Mouse (Mus musculus) neural tube, embryonic 14.5 days (tissue): Measurements from ENCODE around the gene Unkl. TPM values are rescaled to one million over a fixed set of nuclear protein-coding genes. Genes with fewer than 3 reads are reported as not detected.

Source experiments
- ATAC-seq: fragments of 200-750 bp; cut with Nextera tagmentation; 2 replicates; pipeline ENCODE4 v1.8.0; 2017; ENCODE audit warnings: low read depth, mild to moderate bottlenecking, moderate TSS enrichment, moderate library complexity
- H3K27ac ChIP-seq: fragments of 300-500 bp; sonication (generic); 2 replicates; pipeline ENCODE4 v1.5.1; 2014; ENCODE audit warnings: low read depth, mild to moderate bottlenecking, control low read depth, low read length, moderate library complexity, mixed read lengths
- H3K27me3 ChIP-seq: fragments of 300-500 bp; sonication (generic); 2 replicates; pipeline ENCODE4 v1.6.1; 2014; ENCODE audit warnings: low read length; ENCODE audit not compliant: control insufficient read depth, insufficient read depth
- H3K36me3 ChIP-seq: fragments of 300-500 bp; sonication (generic); 2 replicates; pipeline ENCODE4 v1.6.1; 2014; ENCODE audit warnings: low read length, mixed read lengths; ENCODE audit not compliant: control insufficient read depth, insufficient read depth
- H3K4me1 ChIP-seq: fragments of 300-500 bp; sonication (generic); 2 replicates; pipeline ENCODE4 v1.6.1; 2014; ENCODE audit warnings: low read length; ENCODE audit not compliant: control insufficient read depth, insufficient read depth
- H3K4me2 ChIP-seq: fragments of 300-500 bp; sonication (generic); 2 replicates; pipeline ENCODE4 v1.6.1; 2014; ENCODE audit warnings: mild to moderate bottlenecking, low read depth, low read length, control low read depth
- H3K4me3 ChIP-seq: fragments of 300-500 bp; sonication (generic); 2 replicates; pipeline ENCODE4 v1.5.1; 2014; ENCODE audit warnings: low read depth, low read length, control low read depth, mixed read lengths
- H3K9ac ChIP-seq: fragments of 300-500 bp; sonication (generic); replicated peaks from 2 replicates; pipeline ENCODE4 v1.6.1; 2014; ENCODE audit warnings: low read depth, mild to moderate bottlenecking, control low read depth, low read length, mixed read lengths
- H3K9me3 ChIP-seq: fragments of 300-500 bp; sonication (generic); 2 replicates; pipeline ENCODE4 v1.6.1; 2016; ENCODE audit warnings: low read length; ENCODE audit not compliant: control insufficient read depth
- WGBS: fragments of 180-500 bp; shearing (Covaris S2); extraction: QIAGEN DNeasy Blood & Tissue Kit; methylation state at CpG from one replicate; pipeline ENCODE4 v1.1.7; 2014; 5-methylcytosine and 5-hydroxymethylcytosine counted together
- polyA plus RNA-seq: library from polyadenylated mRNA; unstranded; fragments of >200 nt; fragmentation: Nextera tagmentation; extraction: Ambion mirVana; gene quantifications from 2 replicates; pipeline ENCODE4 v1.2.1, GENCODE M21; 2014

Gene Unkl
- polyA plus RNA-seq, 1 experiment from 2014 or later: 9.1 TPM

GRCm38 (mm10) chr17:25175411-25175810, 12.8 kb upstream of the Unkl start, which contains the start of gene Gm38655:
Gene Gm38655 (minus strand): TSS chr17:25175471.
- Histone ChIP-seq H3K4me2 (no peak within 1 kb of the TSS), H3K4me1 (no peaks in the 10 kb centered on the region), H3K36me3 (no peaks in the 10 kb centered on the region), H3K4me3 (no peak within 1 kb of the TSS), H3K27ac (no peak within 1 kb of the TSS), H3K9me3 (no peaks in the 10 kb centered on the region), H3K27me3 (no peaks in the 10 kb centered on the region), H3K9ac (no peak within 1 kb of the TSS)
- no peak for ATAC-seq
- 58% methylated on average over 9 of the region's 9 CpGs for WGBS

GRCm38 (mm10) chr17:25183232-25183631, 5.0 kb upstream of the Unkl start:
- Histone ChIP-seq H3K27me3 (no peaks in the 10 kb centered on the region), H3K9me3 (no peaks in the 10 kb centered on the region), H3K27ac (no peak overlapping the region), H3K4me3 (peak overlapping the region; percentile 66; the same call in 1 of the 2 replicates), H3K36me3 (no peaks in the 10 kb centered on the region), H3K4me1 (peaks cover 17% of the 10 kb centered on the region), H3K4me2 (peak overlapping the region; percentile 90; the same call in 1 of the 2 replicates), H3K9ac (no peak overlapping the region)
- ATAC-seq: no peak

- peaks cover 18% of the 10 kb centered on the region for H3K4me1 ChIP-seq
- H3K9me3 ChIP-seq: no peaks in the 10 kb centered on the region
- peak within 1 kb of the TSS; percentile 90 for H3K4me2 ChIP-seq
- peak within 1 kb of the TSS; percentile 78 for H3K9ac ChIP-seq
- peak within 1 kb of the TSS; percentile 98 for H3K27ac ChIP-seq
- H3K36me3 ChIP-seq: no peaks in the 10 kb centered on the region
- H3K4me3 ChIP-seq: peak within 1 kb of the TSS; percentile 66
- H3K27me3 ChIP-seq: no peaks in the 10 kb centered on the region
- WGBS: under 1% methylated on average over 50 of the region's 50 CpGs
- peak; percentile 87 for ATAC-seq
These were observed 4.0 kb upstream of the Unkl start, which contains the start of gene BC003965 for GRCm38 (mm10) chr17:25184129-25184691. Gene BC003965 (plus strand): TSS chr17:25184554.

- H3K9ac ChIP-seq: peak overlapping the region; percentile 78
- 9% methylated on average over 17 of the region's 17 CpGs for WGBS
These were observed 3.2 kb upstream of the Unkl start for GRCm38 (mm10) chr17:25184961-25185360.

GRCm38 (mm10) chr17:25187784-25188149, 430 bp upstream of the Unkl start:
- peak overlapping the region; percentile 83 for H3K4me2 ChIP-seq
- H3K4me3 ChIP-seq: peak overlapping the region; percentile 95
- H3K36me3 ChIP-seq: 0 out of 2 replicates have a peak, but pooled peaks cover 6% of the 10 kb centered on the region
- WGBS: 7% methylated on average over 11 of the region's 11 CpGs
- ATAC-seq: no peak
- no peaks in the 10 kb centered on the region for H3K9me3 ChIP-seq
- H3K4me1 ChIP-seq: peaks cover 28% of the 10 kb centered on the region
- peak overlapping the region; percentile 90 for H3K9ac ChIP-seq
- H3K27me3 ChIP-seq: no peaks in the 10 kb centered on the region
- H3K27ac ChIP-seq: peak overlapping the region; percentile 52; the same call in 1 of the 2 replicates

More at GRCm38 (mm10) chr17:25184961-25185360, 3.2 kb upstream of the Unkl start:
- peak overlapping the region; percentile 90 for H3K4me2 ChIP-seq
- H3K9me3 ChIP-seq: no peaks in the 10 kb centered on the region
- peaks cover 25% of the 10 kb centered on the region for H3K4me1 ChIP-seq
- H3K4me3 ChIP-seq: peak overlapping the region; percentile 66
- H3K36me3 ChIP-seq: no peaks in the 10 kb centered on the region
- 0 out of 2 replicates have a peak, but pooled peaks have one; percentile 16 for ATAC-seq
- no peaks in the 10 kb centered on the region for H3K27me3 ChIP-seq
- H3K27ac ChIP-seq: no peak overlapping the region

GRCm38 (mm10) chr17:25189091-25189490, 894 bp downstream of the Unkl start:
- H3K4me1 ChIP-seq: peaks cover 24% of the 10 kb centered on the region
- peak overlapping the region; percentile 83 for H3K4me2 ChIP-seq
- no peaks in the 10 kb centered on the region for H3K27me3 ChIP-seq
- ATAC-seq: no peak
- peak overlapping the region; percentile 95 for H3K4me3 ChIP-seq
- no peak overlapping the region for H3K27ac ChIP-seq
- peak overlapping the region; percentile 90 for H3K9ac ChIP-seq
- no peaks in the 10 kb centered on the region for H3K9me3 ChIP-seq
- H3K36me3 ChIP-seq: peaks cover 14% of the 10 kb centered on the region; the same call in 1 of the 2 replicates
- WGBS: 0% methylated on average over 14 of the region's 16 CpGs

- Histone ChIP-seq H3K4me2 (no peak overlapping the region), H3K27me3 (no peaks in the 10 kb centered on the region), H3K9me3 (no peaks in the 10 kb centered on the region), H3K4me3 (no peak overlapping the region), H3K36me3 (peaks cover 40% of the 10 kb centered on the region), H3K27ac (no peak overlapping the region), H3K4me1 (no peaks in the 10 kb centered on the region), H3K9ac (no peak overlapping the region)
- ATAC-seq: no peak
- 93% methylated on average over 4 of the region's 4 CpGs for WGBS
These were observed 14.2 kb downstream of the Unkl start for GRCm38 (mm10) chr17:25202401-25202800.

GRCm38 (mm10) chr17:25210006-25210405, 21.8 kb downstream of the Unkl start:
- H3K27me3 ChIP-seq: no peaks in the 10 kb centered on the region
- no peaks in the 10 kb centered on the region for H3K4me1 ChIP-seq
- peaks cover 64% of the 10 kb centered on the region for H3K36me3 ChIP-seq
- WGBS: 95% methylated on average over 4 of the region's 4 CpGs
- H3K27ac ChIP-seq: no peak overlapping the region
- no peak overlapping the region for H3K4me2 ChIP-seq
- no peaks in the 10 kb centered on the region for H3K9me3 ChIP-seq
- no peak overlapping the region for H3K4me3 ChIP-seq
- no peak overlapping the region for H3K9ac ChIP-seq
- ATAC-seq: no peak

GRCm38 (mm10) chr17:25210680-25211466, 22.7 kb downstream of the Unkl start:
- no peak overlapping the region for H3K4me2 ChIP-seq
- no peak overlapping the region for H3K27ac ChIP-seq
- no peak overlapping the region for H3K4me3 ChIP-seq
- no peaks in the 10 kb centered on the region for H3K9me3 ChIP-seq
- H3K4me1 ChIP-seq: no peaks in the 10 kb centered on the region
- no peak overlapping the region for H3K9ac ChIP-seq
- no peaks in the 10 kb centered on the region for H3K27me3 ChIP-seq
- ATAC-seq: no peak
- H3K36me3 ChIP-seq: peaks cover 65% of the 10 kb centered on the region
- WGBS: 85% methylated on average over 15 of the region's 15 CpGs
